Mouse (Mus musculus): Measurements from ENCODE around the gene Tcte3. TPM values are rescaled to one million over a fixed set of nuclear protein-coding genes. Genes with fewer than 3 reads are reported as not detected.

The Tcte3 gene
- total RNA-seq (2023), result not detected

GRCm38 (mm10) chr17:15041175-15041729 is at the start of gene Tcte3, which contains the start of the genes Ermard and Gm3448:
Gene Tcte3, minus strand, starts transcription at chr17:15041488.
Gene Ermard, plus strand, starts transcription at chr17:15041208.
Gene Gm3448, minus strand, starts transcription at chr17:15041537.

DNA sequence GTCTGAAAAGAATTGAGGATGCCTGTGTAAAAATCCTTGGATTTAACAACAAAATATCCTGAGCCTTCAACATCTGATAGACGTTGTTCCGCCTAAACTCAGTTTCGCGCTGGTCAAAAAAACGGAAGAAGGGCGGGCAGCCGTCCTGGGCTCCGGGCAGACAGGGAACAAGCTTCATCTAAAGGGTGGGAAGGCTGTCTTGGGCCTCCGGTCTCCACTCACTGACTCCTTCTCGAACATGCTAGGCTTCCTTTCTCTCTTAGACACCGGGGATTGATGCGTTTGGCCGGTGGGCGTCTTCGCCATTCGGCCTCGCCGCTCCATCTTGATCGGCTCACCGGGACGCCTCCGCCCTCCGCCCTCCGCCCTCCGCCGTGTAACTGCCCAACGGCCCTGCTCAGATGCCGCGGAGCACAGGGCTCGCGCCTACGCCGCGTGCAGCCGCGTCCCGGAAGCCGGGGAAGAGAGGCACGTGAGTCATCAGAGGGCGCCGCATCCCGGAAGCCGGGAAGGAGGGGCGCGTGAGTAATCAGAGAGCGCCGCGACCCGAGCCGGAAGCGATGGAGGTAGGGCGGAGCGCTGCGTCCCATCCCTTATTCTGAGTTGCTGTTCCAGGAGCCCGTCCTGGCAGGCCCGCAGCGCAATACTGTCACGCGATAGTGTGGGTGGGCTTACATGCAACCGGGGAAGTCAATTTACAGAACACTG is 31.4 kb downstream of the Tcte3 start, which contains the start of gene Gm3435:
TSS of gene Gm3435 (plus strand) at position 471 of the 708 bp plus-strand sequence.

DNA sequence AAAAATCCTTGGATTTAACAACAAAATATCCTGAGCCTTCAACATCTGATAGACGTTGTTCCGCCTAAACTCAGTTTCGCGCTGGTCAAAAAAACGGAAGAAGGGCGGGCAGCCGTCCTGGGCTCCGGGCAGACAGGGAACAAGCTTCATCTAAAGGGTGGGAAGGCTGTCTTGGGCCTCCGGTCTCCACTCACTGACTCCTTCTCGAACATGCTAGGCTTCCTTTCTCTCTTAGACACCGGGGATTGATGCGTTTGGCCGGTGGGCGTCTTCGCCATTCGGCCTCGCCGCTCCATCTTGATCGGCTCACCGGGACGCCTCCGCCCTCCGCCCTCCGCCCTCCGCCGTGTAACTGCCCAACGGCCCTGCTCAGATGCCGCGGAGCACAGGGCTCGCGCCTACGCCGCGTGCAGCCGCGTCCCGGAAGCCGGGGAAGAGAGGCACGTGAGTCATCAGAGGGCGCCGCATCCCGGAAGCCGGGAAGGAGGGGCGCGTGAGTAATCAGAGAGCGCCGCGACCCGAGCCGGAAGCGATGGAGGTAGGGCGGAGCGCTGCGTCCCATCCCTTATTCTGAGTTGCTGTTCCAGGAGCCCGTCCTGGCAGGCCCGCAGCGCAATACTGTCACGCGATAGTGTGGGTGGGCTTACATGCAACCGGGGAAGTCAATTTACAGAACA is 62.8 kb downstream of the Tcte3 start, which contains the start of the genes 9030025P20Rik and Gm3417:
TSS of gene 9030025P20Rik (plus strand) at position 107 of the 677 bp plus-strand sequence.
TSS of gene Gm3417 (minus strand) at position 429 of the 677 bp plus-strand sequence.

Other genes with a start within 250 kb of the Tcte3 start
- gene Wdr27, start 98.3 kb downstream of the Tcte3 start, total RNA-seq (2023), result not detected
- 10 to 100 TPM; 23.4 to 23.7 TPM for gene 1600012H06Rik, start 98.3 kb downstream of the Tcte3 start, total RNA-seq (2023)
- gene Phf10, start 80.2 kb downstream of the Tcte3 start, total RNA-seq (2023), result 10 to 100 TPM; 50.6 to 56.1 TPM
- 10 to 100 TPM; 22.5 to 25.9 TPM for gene 9030025P20Rik, start 63.0 kb downstream of the Tcte3 start, total RNA-seq (2023)
- gene Gm3417, start 62.7 kb downstream of the Tcte3 start, total RNA-seq (2023), result not detected
- gene Gm3435, start 31.3 kb downstream of the Tcte3 start, total RNA-seq (2023), result 1 to 10 TPM; 6.8 to 9.2 TPM
- gene Ermard, start 280 bp downstream of the Tcte3 start, total RNA-seq (2023), result 100 to 1,000 TPM; 112 to 121 TPM
- 1 to 10 TPM; 7.2 to 8.0 TPM for gene Gm3448, start within 50 bp of the Tcte3 start, total RNA-seq (2023)